Mouse (Mus musculus) 3134 (cell line): ENCODE measurements around the gene Ergic1.

ENCODE experiments used
- DNase-seq: peaks from one replicate; pipeline ENCODE4 v3.0.0-alpha.2; 2011; ENCODE audit warnings: low spot score; ENCODE audit not compliant: insufficient read length; ENCODE audit errors: extremely low read depth

Gene Ergic1

DNA sequence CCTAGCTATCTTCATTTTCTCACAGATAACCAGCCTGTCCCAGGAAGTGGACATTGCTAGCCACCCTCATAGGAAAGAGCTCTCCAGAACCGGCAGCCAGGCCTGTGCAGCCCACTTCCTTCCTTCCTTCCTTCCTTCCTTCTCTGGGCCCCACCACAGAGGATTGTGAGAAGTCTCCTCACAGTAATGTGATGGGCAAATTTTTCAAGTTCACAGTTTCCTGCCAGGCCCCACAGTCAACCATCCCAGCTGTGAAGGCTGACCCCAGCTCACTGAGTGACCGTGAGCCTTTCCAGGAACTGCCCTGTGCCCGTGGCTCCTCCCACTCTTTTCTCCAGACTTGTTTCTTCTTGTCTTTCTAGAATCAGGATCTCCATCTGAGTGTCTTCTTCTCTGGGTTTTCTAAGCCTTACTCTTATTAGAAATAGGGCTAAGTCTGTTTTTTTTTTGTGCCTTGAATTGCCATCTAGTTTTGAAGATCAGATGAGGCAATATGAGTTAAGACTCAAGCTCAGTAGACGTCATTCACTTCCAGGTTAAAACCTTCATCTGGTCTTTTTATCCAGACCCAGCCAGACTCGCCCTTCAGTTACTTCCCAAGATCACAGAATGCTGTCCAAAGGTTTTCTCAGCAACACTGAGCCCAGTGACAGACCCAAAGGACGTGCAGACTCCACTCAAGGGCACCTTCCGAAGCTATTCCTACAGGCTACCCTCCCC is 34.3 kb downstream of the Ergic1 start:
- no peak for DNase-seq

DNA sequence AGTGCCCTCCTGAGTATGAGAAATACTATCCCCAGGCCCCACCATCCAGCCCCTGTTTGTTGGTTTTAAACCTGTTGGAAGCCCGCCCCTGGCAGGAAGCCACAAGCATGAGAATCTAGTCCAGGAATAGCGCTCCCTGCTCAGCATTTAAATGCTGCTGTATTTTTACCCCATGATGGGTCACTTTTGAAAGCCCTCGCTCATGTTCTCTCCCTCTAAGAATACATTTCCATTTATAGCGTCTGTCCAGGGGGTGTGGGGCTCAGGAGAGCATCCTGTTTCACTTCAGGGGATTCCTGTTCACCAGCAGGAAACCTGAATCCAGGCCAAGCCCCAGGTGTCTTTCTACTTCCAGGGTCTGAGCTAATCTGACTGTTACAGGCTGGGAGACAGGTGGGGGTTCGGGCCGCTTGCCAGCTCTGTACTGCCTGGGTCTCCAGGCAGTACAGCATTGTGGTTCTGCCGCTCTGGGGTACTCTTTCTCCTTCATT is 34.9 kb downstream of the Ergic1 start:
- DNase-seq, result no peak

DNA sequence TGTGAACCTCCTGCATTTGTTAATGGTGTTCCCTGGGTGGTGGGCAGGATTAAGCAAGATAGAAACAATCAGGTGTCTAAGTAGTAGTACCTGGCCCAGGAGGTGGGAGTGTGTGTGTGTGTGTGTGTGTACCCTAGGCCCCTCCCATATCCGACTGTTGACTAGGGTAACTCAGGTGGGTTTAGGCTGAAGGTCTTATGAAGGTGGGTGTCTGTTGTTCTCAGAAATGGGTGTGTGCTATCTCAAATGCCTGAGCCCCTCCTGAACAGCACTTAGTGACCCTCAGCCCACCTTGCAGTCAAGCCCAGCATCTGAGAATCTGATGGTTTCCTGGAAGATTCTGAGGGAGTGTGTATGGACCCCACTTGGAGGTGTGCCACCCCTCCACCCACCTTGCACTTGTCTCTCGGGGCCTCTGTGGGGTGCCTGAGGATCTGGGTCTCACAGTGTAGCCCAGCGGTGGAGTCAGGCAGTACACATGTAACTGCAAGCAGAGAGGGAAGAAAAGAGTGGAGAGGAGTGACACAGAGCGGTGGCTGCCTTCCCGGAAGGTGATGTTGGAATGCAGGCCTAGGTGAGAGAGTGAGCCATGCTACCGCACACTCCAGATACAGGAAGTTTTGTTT is 35.7 kb downstream of the Ergic1 start:
- no peak for DNase-seq

DNA sequence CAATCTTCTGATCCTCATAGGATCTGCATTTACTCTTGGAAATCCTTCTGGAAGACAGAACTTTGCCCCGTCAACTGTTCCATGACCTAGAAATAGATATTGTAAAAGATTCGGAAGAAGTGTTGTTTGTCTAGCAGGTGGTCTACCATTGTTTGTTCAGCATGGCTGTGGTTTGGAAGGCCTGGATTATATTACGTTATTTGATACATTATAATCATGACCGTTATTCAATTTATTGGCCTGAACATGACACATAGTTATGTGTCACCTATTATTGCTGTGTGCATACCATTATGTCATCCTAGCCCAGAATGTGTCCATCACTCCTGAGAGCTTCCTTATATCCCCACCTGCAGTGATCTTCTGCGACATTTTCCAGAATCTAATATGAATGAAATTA is 37.6 kb downstream of the Ergic1 start:
- no peak for DNase-seq

DNA sequence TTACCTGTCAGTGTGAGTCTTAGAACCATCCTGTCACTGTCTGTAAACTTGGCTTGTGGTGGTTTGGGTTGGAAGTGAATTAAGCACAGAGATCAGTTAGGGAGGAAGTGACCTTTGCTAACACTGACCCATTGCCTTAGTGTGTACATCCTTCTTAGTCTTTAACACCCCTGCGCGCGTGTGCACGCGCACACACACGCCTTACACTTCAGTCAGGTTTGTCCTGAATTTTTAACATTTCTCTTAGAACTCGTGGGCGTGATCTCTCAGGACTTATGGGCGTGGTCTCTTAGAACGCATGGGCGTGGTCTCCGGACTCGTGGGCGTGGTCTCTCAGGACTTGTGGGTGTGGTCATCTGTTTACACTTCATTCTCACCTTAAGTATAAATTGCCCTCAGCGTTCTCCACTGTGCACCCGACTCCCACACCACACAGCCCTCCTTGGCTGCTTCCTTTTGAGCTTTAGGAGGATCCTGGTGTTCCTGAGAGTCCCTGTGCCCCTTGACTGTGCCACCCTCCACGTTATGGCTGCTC is 39.7 kb downstream of the Ergic1 start:
- peak; percentile 49 for DNase-seq

DNA sequence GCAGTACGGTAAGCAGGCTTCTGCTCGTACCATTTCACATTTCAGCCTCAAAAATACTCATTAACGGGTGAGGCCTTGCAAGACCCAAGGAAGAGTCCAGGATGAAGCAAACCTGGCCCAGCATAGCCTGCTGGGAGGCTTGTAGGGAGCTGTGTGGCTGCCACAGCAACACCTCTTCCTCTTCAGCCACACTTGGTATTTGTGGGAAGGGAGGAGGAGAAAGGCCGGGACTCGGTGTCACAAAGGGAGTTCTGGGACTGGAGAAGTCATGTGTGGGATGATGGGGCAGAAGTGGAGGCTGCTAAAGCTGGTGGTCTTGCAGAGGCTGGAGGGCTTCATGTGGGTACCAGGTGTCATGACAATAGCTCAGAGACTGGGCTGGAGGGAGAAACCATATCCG is 40.2 kb downstream of the Ergic1 start:
- DNase-seq, result no peak

DNA sequence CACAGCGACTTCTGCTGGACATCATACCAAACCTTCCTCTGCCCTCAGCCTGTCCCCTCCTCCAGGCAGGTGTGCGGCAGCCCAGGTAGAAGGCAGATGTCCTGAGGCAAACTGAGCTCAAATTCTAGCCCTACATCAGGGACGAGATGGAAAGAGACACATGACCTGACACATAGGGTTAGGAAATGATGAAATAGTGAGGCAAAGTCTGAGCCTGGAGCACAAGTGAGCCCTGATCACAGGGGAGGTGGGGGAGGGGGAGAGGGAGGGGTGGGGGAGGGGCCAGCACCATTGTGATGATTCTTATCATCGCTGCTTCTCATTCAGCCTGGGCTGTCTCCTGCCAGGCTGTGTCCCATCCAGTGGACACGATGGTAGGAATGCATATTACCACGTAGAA is 40.6 kb downstream of the Ergic1 start:
- DNase-seq, result no peak

DNA sequence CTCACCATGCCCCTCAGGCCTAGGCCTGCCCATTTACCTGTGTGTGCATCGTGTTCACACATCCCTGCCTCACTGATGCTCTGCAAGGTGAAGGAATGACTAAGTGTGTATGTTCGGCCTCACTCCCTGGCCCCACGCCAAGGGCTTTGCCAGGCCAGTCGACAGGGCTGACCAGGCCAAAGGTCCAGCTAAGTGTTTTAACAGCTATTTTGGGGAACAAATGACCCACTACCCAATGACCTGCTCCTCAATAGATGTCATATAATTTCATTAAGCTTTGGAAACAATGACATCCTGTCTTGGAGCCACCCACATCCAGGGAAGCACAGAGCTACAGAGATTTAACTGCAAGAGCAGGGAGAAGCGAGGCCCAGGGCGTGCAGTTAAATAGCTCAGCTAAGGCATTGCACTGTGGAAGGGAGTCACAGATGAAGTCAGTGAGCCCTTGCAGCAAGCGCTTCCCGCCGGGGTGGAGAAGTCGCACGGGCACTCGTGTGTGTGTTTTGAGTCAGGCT is 41.1 kb downstream of the Ergic1 start:
- DNase-seq, result peak; percentile 42

DNA sequence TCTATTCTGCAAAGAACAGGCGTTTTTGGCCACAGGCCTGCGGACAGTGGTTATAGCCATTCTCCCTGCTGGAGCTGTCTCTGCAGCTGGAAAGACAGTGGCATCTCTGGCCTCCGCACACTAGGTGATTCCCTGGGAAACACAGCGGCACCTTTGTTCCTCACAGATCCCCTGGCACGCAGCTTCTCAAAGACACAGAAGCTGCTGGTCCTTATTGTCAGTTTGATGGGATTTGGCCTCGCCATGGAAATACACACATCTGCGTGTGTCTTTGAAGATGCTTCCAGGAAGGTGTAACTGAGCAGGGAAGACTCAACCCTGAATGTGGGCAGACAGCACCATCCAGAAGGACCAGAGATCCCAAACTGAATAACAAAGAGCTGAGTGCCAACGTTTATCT is 42.0 kb downstream of the Ergic1 start:
- DNase-seq, result no peak

DNA sequence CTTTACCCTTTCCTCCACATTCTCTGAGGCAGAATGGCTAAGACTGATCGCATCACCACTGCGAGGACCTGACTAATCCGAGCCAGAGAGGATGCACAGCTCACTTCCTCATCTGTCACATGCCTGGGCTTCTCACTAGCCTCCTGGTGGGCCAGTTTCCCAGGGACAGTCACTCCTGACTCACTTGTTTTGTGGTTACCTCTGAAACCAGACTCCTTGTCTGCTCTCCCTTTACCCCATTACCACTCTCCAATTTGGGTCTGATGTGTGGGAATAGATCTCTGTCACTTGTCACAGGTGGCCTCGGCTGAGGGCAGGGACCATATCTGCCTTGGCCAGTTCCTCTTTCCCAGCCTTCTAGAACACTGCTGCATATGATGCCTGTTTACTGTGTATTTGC is 44.3 kb downstream of the Ergic1 start:
- DNase-seq, result peak; percentile 77

DNA sequence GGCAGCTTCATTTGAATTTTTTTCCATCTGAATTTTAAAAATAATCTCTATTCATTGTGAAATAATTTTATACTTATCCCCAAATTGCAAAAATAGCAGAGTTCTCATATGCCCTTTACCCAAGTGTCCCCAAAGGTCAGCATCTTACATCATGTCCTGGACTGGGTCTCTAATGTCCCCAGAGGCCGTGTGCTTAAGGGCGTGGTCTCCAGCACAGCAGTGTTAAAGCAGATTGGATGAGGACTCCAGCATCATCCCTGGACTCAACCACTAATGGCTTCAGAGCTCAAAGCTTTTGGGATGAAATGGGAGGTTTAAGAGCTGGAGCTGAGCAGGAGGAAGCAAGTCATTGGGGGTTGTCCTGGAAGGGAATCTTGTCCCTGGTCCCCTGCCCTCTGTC is 45.2 kb downstream of the Ergic1 start:
- DNase-seq, result no peak

DNA sequence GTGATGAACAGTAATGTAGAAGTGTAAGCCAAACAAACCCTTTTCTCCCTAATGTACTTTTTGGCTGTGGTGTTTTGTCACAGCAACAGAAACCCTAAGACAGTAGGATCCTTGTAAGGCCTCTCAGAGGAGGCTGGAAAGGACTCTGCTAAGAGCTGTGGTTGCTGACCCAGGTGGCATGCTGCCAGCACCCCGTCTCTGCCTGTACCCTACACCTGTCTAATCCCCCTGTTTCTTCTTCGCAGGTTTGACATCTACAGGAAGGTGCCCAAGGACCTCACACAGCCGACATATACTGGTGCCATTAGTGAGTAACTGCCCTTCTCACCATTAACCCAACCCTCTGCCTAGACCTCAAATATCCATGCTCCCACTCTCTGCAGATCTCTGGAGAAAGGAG is 47.1 kb downstream of the Ergic1 start:
- no peak for DNase-seq

DNA sequence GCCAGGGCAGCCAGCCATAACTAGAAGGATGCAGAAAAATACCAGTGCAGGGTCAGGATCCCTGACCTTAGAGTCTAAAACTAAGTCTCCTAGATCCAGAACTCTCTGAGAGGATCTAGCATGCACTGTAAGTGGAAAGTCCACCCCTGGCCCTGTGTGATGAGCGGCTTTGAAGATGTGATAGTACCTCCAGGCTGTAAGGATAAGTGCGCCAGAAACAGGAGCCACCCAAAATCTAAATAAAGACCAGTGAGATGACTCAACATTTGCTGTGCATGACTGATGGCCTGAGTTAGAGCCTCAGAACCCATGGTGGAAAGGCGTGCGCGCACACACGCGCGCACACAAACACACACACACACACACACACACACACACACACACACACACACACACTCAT is 47.6 kb downstream of the Ergic1 start:
- DNase-seq, result no peak

DNA sequence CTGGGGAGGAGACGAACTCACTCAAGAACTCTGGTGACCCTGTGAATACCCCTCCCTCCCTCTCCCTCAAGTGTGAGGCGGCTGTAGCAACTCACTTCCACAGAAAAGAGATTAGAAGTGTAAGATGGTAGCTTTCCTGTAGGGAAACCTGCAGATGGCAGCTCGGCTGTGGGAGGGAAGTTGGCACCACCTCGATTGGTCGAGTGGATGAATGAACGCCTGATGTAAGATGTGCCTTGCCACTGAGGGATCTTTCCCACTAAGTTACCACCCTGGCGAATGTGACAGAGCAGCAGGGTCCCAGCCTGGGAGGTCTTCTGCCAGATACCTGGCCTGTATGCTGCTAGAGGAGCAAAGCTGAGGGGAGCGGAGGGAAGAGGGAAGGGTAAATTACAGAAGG is 48.5 kb downstream of the Ergic1 start:
- no peak for DNase-seq

DNA sequence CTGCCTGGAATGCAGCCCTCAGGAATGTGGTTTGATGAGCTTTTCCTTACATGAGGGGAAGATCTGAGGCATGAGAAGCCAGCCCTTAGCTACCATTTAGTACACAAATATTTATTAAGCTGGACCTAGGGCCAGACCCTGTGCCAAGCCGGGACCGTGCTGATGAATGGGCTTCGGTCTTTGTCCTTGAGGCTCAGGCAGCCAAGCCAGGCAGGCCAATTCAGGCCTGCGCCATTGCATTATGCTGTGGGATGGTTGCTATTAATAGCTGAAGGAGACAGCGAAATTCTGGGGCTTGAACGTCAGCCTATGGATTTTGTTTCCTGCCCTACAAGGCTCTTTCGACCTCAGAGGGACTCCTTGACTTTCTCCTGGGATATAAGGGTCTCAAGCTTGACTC is 50.0 kb downstream of the Ergic1 start:
- DNase-seq, result peak; percentile 68

DNA sequence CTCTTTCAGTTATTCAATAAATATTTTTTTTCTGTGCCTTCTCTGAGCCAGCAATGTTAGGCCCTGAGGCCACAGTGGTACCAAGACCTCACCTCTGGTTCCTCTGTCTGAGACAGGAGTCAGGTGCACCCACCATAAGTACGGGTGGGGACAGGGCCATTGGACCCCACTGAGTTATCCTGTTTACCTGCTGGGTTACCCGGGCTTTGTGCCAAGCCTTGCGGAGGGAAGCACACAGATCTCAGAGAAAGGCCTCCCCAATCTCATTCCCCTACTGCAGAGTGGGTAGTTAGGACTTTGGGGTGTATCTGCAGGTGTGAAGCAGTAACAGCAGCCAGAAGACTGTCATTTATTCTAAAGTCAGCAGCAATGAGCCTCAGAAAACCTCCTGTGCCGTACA is 50.6 kb downstream of the Ergic1 start:
- no peak for DNase-seq

DNA sequence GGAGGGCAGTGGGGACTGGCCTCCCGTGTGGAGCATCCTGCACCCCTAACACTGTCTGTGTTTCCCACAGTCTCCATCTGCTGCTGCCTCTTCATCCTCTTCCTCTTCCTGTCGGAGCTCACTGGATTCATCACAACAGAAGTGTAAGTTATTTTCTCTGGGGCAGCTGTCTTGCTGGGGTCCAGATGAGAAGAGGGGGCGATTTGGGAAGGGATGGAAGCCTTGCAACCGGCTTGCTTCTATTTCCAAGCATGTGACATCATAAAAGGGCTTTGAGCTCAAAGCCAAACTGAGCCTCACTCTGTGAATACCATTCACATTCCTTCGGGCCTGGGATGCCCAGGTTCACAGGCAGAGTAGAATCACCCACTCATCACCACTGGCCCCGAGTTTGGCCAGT is 53.0 kb downstream of the Ergic1 start:
- DNase-seq, result no peak

DNA sequence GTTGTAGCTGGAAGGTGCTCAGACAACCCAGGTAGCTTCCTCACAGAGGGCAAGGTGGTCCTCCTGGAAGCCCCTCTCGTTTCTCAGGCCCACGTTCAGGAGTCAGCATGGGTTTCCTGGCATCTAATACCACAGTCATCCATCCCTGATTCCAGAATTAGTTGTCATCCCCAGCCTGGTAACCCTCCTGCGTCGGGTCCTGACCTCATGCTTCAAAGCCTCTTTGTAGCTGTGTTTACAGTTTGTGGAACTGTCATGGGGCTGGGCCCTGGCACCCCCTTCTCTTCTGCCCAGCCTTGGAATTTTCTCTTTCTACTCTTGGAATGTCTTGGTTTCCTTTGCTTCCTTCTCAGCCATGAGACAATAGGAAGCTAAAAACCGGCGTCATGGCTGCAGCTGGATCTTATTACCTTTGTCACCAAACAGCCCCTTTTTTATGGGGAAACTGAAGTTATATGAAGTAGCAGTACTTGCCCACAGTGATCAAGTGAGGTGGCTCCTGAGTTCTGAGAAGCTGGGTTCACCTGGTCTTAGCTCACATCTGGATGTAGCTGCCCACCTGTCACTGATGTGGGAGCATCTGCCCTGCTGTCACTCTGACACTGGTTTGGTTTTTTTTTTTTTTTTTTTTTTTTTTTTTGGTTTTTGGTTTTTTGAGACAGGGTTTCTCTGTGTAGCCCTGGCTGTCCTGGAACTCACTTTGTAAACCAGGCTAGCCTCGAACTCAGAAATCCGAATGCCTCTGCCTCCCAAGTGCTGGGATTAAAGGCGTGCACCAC is 53.6 kb downstream of the Ergic1 start:
- DNase-seq, result peak; percentile 57

DNA sequence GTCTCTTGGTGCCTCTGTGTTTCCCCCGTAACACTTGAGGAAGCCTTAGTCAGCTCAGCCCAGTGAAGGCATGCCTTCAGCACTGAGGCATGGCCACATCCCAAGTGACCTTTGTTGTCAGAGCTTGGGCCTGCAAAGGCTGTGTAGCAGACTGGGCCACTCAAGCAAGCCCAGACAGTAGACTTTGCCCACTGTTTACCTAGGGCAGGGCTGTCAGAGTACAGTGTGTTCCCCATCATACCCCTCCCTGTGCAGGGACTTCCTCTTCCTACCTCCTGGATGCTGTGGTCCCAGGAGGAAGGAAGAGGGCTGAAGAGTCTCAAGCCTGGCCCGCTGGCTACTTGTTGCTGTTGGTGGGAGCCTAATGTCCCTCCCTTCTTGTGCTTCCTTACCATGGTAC is 55.4 kb downstream of the Ergic1 start:
- no peak for DNase-seq

DNA sequence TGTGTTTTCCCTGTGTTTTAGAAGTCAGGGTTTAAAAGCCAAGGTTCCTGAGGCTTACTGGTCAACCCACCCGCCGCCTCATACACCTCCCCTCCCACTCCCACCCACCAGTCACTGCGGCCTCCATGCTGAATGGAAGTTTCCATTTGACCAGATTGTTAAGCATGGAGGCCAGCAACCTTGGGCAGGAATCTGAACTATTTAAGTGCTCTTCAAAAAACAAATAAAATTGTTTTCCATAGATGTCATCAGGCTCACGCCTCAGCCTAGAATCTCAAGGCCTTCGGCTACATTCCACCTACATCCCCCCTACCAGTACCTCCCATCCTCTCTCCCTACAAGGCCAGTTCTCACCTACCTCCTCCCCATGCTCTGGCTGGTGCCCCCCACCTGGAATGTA is 57.2 kb downstream of the Ergic1 start:
- no peak for DNase-seq

DNA sequence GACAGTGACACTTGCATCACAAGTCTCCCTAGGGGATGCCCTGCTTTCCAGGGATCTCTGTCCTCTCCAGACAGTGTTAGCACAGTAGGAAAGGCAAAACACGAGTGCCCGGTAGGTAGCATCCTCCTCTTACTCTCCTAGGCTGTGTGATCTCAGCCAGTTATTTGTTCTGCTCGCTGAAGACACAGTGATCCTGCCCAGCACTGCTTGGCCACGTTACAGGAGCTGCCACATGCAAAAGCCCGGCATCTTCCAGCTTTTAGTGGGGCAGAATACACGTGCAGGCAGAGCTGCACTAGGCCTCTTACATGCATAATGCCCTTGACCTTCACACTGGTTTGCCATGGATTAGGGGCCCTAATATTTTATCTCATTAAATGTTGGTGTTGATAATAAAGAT is 58.3 kb downstream of the Ergic1 start:
- DNase-seq, result no peak
